Mouse (Mus musculus) MEL (cell line): Measurements from ENCODE around the gene Rbm38. TPM values are rescaled to one million over a fixed set of nuclear protein-coding genes. Genes with fewer than 3 reads are reported as not detected.
A peak's percentile ranks its signal among the peaks of the same experiment; 100 is the strongest.

Source experiments
- DNase-seq: peaks from one replicate; pipeline ENCODE4 v3.0.0; 2011; ENCODE audit warnings: low read depth, low spot score
- H3K27ac ChIP-seq: 2 replicates; pipeline ENCODE4 v1.5.1; 2012; ENCODE audit warnings: low read depth, mild to moderate bottlenecking, control low read depth, low read length, moderate library complexity; ENCODE audit not compliant: control insufficient read depth
- H3K27me3 ChIP-seq, 2 experiments: fragments of 150-350 bp in 1 of 2; sonication (generic) in 1 of 2; 2 replicates each; pipeline ENCODE4 v1.6.1; 2012; ENCODE audit warnings: low read length in 2 of 2, mild to moderate bottlenecking in 2 of 2, improper control_type of control experiment in 1 of 2, moderate library complexity in 1 of 2; ENCODE audit not compliant: insufficient read depth in 2 of 2, control insufficient read depth in 1 of 2
- H3K36me3 ChIP-seq, 2 experiments: 2 replicates each; pipeline ENCODE4 v1.6.1; 2012 to 2014; ENCODE audit warnings: low read length in 2 of 2, improper control_type of control experiment in 1 of 2, inconsistent platforms in 1 of 2, mild to moderate bottlenecking in 1 of 2; ENCODE audit not compliant: insufficient read depth in 2 of 2, control insufficient read depth in 1 of 2
- H3K4me1 ChIP-seq, 2 experiments: fragments of 150-350 bp in 1 of 2; sonication (generic) in 1 of 2; 2 replicates each; pipeline ENCODE4 v1.6.1; 2012; ENCODE audit warnings: low read length in 2 of 2, improper control_type of control experiment in 1 of 2, mild to moderate bottlenecking in 1 of 2; ENCODE audit not compliant: insufficient read depth in 2 of 2, control insufficient read depth in 1 of 2
- H3K4me3 ChIP-seq, 2 experiments: fragments of 150-350 bp in 1 of 2; sonication (generic) in 1 of 2; 2 replicates each; pipeline ENCODE4 v1.5.1; 2012; ENCODE audit warnings: low read depth in 2 of 2, low read length in 2 of 2, mild to moderate bottlenecking in 2 of 2, moderate library complexity in 2 of 2, control low read depth in 1 of 2, improper control_type of control experiment in 1 of 2; ENCODE audit not compliant: control insufficient read depth in 1 of 2, insufficient read depth in 1 of 2
- H3K79me2 ChIP-seq: 2 replicates; pipeline ENCODE4 v1.6.1; 2012; ENCODE audit warnings: mild to moderate bottlenecking, low read length, moderate library complexity; ENCODE audit not compliant: control insufficient read depth, poor library complexity, insufficient read depth
- H3K9ac ChIP-seq: 2 replicates; pipeline ENCODE4 v1.6.1; 2012; ENCODE audit warnings: low read depth, mild to moderate bottlenecking, control low read depth, low read length, moderate library complexity; ENCODE audit not compliant: control insufficient read depth, poor library complexity, severe bottlenecking
- H3K9me3 ChIP-seq: fragments of 150-350 bp; sonication (generic); replicated peaks from 2 replicates; pipeline ENCODE4 v1.6.1; 2012; ENCODE audit warnings: mild to moderate bottlenecking, low read length, improper control_type of control experiment, moderate library complexity; ENCODE audit not compliant: insufficient read depth
- CTCF ChIP-seq, 3 experiments: IDR thresholded peaks in 2 of 3; conservative IDR thresholded peaks in 1 of 3; 2 replicates each; pipeline ENCODE4 v1.5.1; 2011 to 2012; ENCODE audit warnings: low read length in 3 of 3, low read depth in 2 of 3, mild to moderate bottlenecking in 2 of 3, improper control_type of control experiment in 1 of 3, inconsistent platforms in 1 of 3, mixed read lengths in 1 of 3, moderate library complexity in 1 of 3; ENCODE audit not compliant: control insufficient read depth in 1 of 3, insufficient read depth in 1 of 3, poor library complexity in 1 of 3, severe bottlenecking in 1 of 3
- E2F4 ChIP-seq: IDR thresholded peaks from 2 replicates; pipeline ENCODE4 v1.6.1; 2011; ENCODE audit warnings: low read depth, low read length, improper control_type of control experiment, borderline replicate concordance
- GABPA ChIP-seq: IDR thresholded peaks from 2 replicates; pipeline ENCODE4 v1.6.1; 2012; ENCODE audit warnings: low read depth, mild to moderate bottlenecking, inconsistent platforms, low read length, improper control_type of control experiment, moderate library complexity
- JUND ChIP-seq: IDR thresholded peaks from 2 replicates; pipeline ENCODE4 v1.6.1; 2011; ENCODE audit warnings: low read depth, mild to moderate bottlenecking, improper control_type of control experiment, low read length
- KAT2A ChIP-seq: conservative IDR thresholded peaks from 2 replicates; pipeline ENCODE4 v1.6.1; 2012; ENCODE audit warnings: low read depth, low read length, improper control_type of control experiment, inconsistent platforms
- MAFK ChIP-seq: IDR thresholded peaks from 2 replicates; pipeline ENCODE4 v1.6.1; 2011; ENCODE audit warnings: low read depth, mild to moderate bottlenecking, low read length, improper control_type of control experiment, borderline replicate concordance
- MAX ChIP-seq: IDR thresholded peaks from 2 replicates; pipeline ENCODE4 v1.6.1; 2011; ENCODE audit warnings: low read length, improper control_type of control experiment
- MAZ ChIP-seq: IDR thresholded peaks from 2 replicates; pipeline ENCODE4 v1.6.1; 2012; ENCODE audit warnings: low read depth, mild to moderate bottlenecking, inconsistent platforms, low read length, improper control_type of control experiment
- MEF2A ChIP-seq: IDR thresholded peaks from 2 replicates; pipeline ENCODE4 v1.6.1; 2014; ENCODE audit warnings: low read depth, mild to moderate bottlenecking, inconsistent platforms, low read length, improper control_type of control experiment; ENCODE audit not compliant: poor library complexity, insufficient replicate concordance, severe bottlenecking; ENCODE audit errors: extremely low read depth
- MYB ChIP-seq: IDR thresholded peaks from 2 replicates; pipeline ENCODE4 v1.6.1; 2011; ENCODE audit warnings: mild to moderate bottlenecking, low read depth, low read length, improper control_type of control experiment
- NELFE ChIP-seq: IDR thresholded peaks from 2 replicates; pipeline ENCODE4 v1.6.1; 2011; ENCODE audit warnings: low read depth, low read length, improper control_type of control experiment
- NRF1 ChIP-seq: IDR thresholded peaks from 2 replicates; pipeline ENCODE4 v1.6.1; 2014; ENCODE audit warnings: low read depth, mild to moderate bottlenecking, inconsistent platforms, low read length, improper control_type of control experiment, moderate library complexity; ENCODE audit not compliant: poor library complexity, insufficient read depth, severe bottlenecking
- POLR2A ChIP-seq, 2 experiments: IDR thresholded peaks; 2 replicates each; pipeline ENCODE4 v1.6.1; 2011 to 2012; ENCODE audit warnings: low read length in 2 of 2, mild to moderate bottlenecking in 2 of 2, control low read depth in 1 of 2, improper control_type of control experiment in 1 of 2, low read depth in 1 of 2, moderate library complexity in 1 of 2; ENCODE audit not compliant: control insufficient read depth in 1 of 2, insufficient read depth in 1 of 2, poor library complexity in 1 of 2
- POLR2AphosphoS2 ChIP-seq: IDR thresholded peaks from 2 replicates; pipeline ENCODE4 v1.6.1; 2011; ENCODE audit warnings: low read length, improper control_type of control experiment
- RAD21 ChIP-seq: IDR thresholded peaks from 2 replicates; pipeline ENCODE4 v1.6.1; 2011; ENCODE audit warnings: mild to moderate bottlenecking, low read depth, low read length, improper control_type of control experiment
- RCOR1 ChIP-seq: IDR thresholded peaks from 2 replicates; pipeline ENCODE4 v1.6.1; 2012; ENCODE audit warnings: low read depth, mild to moderate bottlenecking, inconsistent platforms, low read length, improper control_type of control experiment
- SIN3A ChIP-seq: IDR thresholded peaks from 2 replicates; pipeline ENCODE4 v1.6.1; 2012; ENCODE audit warnings: low read length, improper control_type of control experiment, inconsistent platforms
- TBP ChIP-seq: IDR thresholded peaks from 2 replicates; pipeline ENCODE4 v1.8.0; 2011; ENCODE audit warnings: low read depth, low read length, improper control_type of control experiment
- UBTF ChIP-seq: IDR thresholded peaks from 2 replicates; pipeline ENCODE4 v1.6.1; 2012; ENCODE audit warnings: low read depth, mild to moderate bottlenecking, inconsistent platforms, low read length, improper control_type of control experiment, moderate library complexity, borderline replicate concordance; ENCODE audit not compliant: insufficient read depth
- USF1 ChIP-seq: IDR thresholded peaks from 2 replicates; pipeline ENCODE4 v1.6.1; 2014; ENCODE audit warnings: low read depth, mild to moderate bottlenecking, inconsistent platforms, low read length, improper control_type of control experiment, moderate library complexity
- ZMIZ1 ChIP-seq: IDR thresholded peaks from 2 replicates; pipeline ENCODE4 v1.6.1; 2012; ENCODE audit warnings: low read depth, mild to moderate bottlenecking, inconsistent platforms, low read length, improper control_type of control experiment, moderate library complexity
- polyA plus RNA-seq, 2 experiments: library from polyadenylated mRNA; stranded (reverse) in 1 of 2; unstranded in 1 of 2; fragments of >175 nt in 1 of 2; fragments of >200 nt in 1 of 2; gene quantifications; 2 replicates each; pipeline versions ENCODE4 v1.2.1 to v1.2.4; 2012; ENCODE audit warnings: low replicate concordance in 2 of 2, low read depth in 1 of 2; ENCODE audit not compliant: insufficient read length in 2 of 2, insufficient read depth in 1 of 2, missing spikeins in 1 of 2
- total RNA-seq: library from RNA; depleted of rRNA; stranded (reverse); fragments of 300-350 nt; gene quantifications from 2 replicates; pipeline ENCODE4 v1.2.3, GENCODE M21; 2012

Gene Rbm38
- total and polyA plus RNA-seq, 3 experiments: 39.0 to 207 TPM; not detected in 1

DNA sequence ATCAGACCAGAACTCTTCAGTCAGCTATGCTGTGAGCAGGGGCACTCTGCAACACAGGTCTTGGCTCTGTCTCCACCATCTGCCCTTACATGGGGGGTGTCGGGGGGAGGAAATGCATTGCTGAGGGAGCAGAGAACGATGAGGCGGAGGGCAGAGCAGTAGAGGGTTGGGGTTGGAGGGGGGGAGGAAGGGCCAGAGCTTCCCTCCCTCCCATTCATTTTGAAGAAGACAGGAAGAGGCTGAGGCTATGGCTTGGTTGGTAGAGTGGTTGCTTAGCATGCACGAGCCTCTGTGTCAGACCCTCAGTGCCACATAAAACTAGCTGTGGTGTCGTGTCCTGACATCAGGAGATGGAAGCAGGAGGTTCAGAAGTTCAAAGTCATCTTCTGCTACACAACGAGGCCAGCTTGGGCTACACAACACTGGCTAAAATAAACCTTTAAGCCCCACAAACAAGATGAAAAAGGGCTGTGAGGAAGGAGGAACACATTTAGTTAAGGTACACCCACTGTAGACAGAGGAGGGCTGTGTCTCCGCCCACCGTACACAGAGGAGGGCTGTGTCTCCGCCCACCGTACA, 36.1 kb downstream of the Rbm38 start:
- H3K4me1 ChIP-seq: peaks cover 7 to 30% of the 10 kb centered on the region in 2 experiments
- no peak overlapping the region for H3K27ac ChIP-seq
- no peak for TF ChIP-seq POLR2A (IDR thresholded peaks at IDR 0.05; ENCODE audit: control insufficient read depth in 1 of 2, insufficient read depth in 1 of 2, low read depth in 1 of 2, low read length in 2 of 2, poor library complexity in 1 of 2)
- no peak for TF ChIP-seq UBTF
- TF ChIP-seq RAD21: no peak
- no peak for TF ChIP-seq RCOR1
- no peak for TF ChIP-seq MEF2A
- TF ChIP-seq SIN3A: no peak
- no peak for TF ChIP-seq NRF1
- no peak for TF ChIP-seq E2F4
- no peak for TF ChIP-seq POLR2AphosphoS2
- no peak for TF ChIP-seq MYB
- TF ChIP-seq CTCF (IDR thresholded peaks at IDR 0.05 in 2 of 3, conservative IDR thresholded peaks at IDR 0.05 in 1 of 3; ENCODE audit: control insufficient read depth in 1 of 3, insufficient read depth in 1 of 3, low read depth in 2 of 3, low read length in 3 of 3, poor library complexity in 1 of 3, severe bottlenecking in 1 of 3): no peak
- no peak for TF ChIP-seq MAX
- TF ChIP-seq MAFK: no peak

DNA sequence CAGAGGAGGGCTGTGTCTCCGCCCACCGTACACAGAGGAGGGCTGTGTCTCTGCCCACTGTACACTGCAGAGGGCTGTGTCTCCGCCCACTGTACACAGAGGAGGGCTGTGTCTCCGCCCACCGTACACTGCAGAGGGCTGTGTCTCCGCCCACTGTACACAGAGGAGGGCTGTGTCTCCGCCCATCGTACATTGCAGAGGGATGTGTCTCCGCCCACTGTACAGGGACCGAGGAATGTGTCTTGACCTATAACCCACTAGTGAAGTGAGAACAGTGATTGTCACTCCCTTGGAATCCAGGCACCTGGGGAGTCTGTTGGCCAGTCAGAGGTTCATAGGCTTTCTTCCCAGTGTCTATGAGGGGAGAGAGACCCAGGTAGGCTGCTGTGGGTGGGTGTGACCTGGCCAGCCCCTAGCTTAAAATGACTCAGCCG, 36.6 kb downstream of the Rbm38 start:
- peaks cover 7 to 34% of the 10 kb centered on the region in 2 experiments for H3K4me1 ChIP-seq

More for the DNA sequence above, 36.1 kb downstream of the Rbm38 start:
- DNase-seq: no peak
- Histone ChIP-seq H3K9ac (no peak overlapping the region), H3K4me3 (peak overlapping the region in 1 of 2 experiments; percentile 12; a peak in 1 of 4 replicates), H3K79me2 (no peaks in the 10 kb centered on the region), H3K9me3 (no peaks in the 10 kb centered on the region), H3K36me3 (peaks cover 0 to 5% of the 10 kb centered on the region in 2 experiments; a peak in 2 of 4 replicates), H3K27me3 (no peaks in the 10 kb centered on the region)

More for the DNA sequence above, 36.6 kb downstream of the Rbm38 start:
- no peaks in the 10 kb centered on the region; the same call in 1 of the 2 replicates for H3K79me2 ChIP-seq
- TF ChIP-seq GABPA (no peak), KAT2A (no peak), NRF1 (no peak), USF1 (no peak), NELFE (no peak), JUND (no peak), POLR2AphosphoS2 (no peak), TBP (no peak), MAZ (no peak), ZMIZ1 (no peak), E2F4 (no peak)
- TF ChIP-seq, all 39 proteins: peak for 0
- H3K27me3 ChIP-seq: no peaks in the 10 kb centered on the region
- H3K9me3 ChIP-seq: no peaks in the 10 kb centered on the region
- no peak overlapping the region for H3K9ac ChIP-seq
- H3K4me3 ChIP-seq: no peak overlapping the region
- peaks cover 0 to 9% of the 10 kb centered on the region in 2 experiments; a peak in 2 of 4 replicates for H3K36me3 ChIP-seq
- peak; percentile 88 for DNase-seq
- H3K27ac ChIP-seq: no peak overlapping the region
